Mouse (Mus musculus) embryonic fibroblast, embryonic 13.5 days (primary cell): Measurements from ENCODE around the gene Klhl15.

Experiments
- CTCF ChIP-seq: IDR thresholded peaks from 2 replicates; pipeline ENCODE4 v1.5.1; 2011; ENCODE audit warnings: mild to moderate bottlenecking, control low read depth, low read length, moderate library complexity, borderline replicate concordance; ENCODE audit not compliant: insufficient read depth
- POLR2A ChIP-seq: IDR thresholded peaks from 2 replicates; pipeline ENCODE4 v1.6.1; 2011; ENCODE audit warnings: low read depth, mild to moderate bottlenecking, control low read depth, low read length, moderate library complexity

DNA sequence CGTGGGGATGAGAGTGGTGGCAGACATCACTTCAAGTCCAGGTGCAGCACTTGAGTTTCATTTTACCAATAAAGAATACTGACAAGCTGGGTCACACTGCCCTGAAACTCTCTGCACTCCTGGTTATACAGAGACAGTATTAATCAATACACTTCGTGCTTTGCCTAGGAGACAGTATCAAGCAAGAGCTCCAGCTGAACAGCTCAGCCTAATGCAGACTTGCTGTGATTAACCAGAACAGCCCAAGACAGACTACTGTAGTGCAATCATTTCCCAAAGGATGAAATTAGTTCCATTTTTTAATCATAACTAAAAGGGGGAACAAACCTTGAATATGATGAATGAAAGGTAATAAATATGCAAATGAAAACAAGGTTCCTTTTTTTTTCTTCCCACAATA lies 68.5 kb downstream of the Klhl15 start:
- TF ChIP-seq CTCF = no peak
- TF ChIP-seq POLR2A = no peak
